Mouse (Mus musculus) lung, postnatal 0 days (tissue): ENCODE measurements around the gene Lcn10. TPM values are rescaled to one million over a fixed set of nuclear protein-coding genes. Genes with fewer than 3 reads are reported as not detected.

Source experiments
- ATAC-seq: fragments of 200-750 bp; cut with Nextera tagmentation; 2 replicates; pipeline ENCODE4 v1.8.0; 2017; ENCODE audit warnings: moderate library complexity
- DNase-seq: peaks from one replicate; pipeline ENCODE4 v3.0.0-alpha.2; 2016; ENCODE audit warnings: low spot score
- H3K27ac ChIP-seq: fragments of 300-500 bp; sonication (generic); 2 replicates; pipeline ENCODE4 v1.5.1; 2014; ENCODE audit warnings: antibody characterized with exemption, mild to moderate bottlenecking, low read length, mixed read lengths
- H3K27me3 ChIP-seq: fragments of 300-500 bp; sonication (generic); replicated peaks from 2 replicates; pipeline ENCODE4 v1.6.1; 2014; ENCODE audit warnings: low read length, mixed read lengths; ENCODE audit not compliant: insufficient read depth
- H3K36me3 ChIP-seq: fragments of 300-500 bp; sonication (generic); 2 replicates; pipeline ENCODE4 v1.6.1; 2014; ENCODE audit warnings: low read length, mixed read lengths; ENCODE audit not compliant: insufficient read depth
- H3K4me1 ChIP-seq: fragments of 300-500 bp; sonication (generic); 2 replicates; pipeline ENCODE4 v1.6.1; 2014; ENCODE audit warnings: antibody characterized with exemption, low read depth, low read length, mixed read lengths; ENCODE audit not compliant: insufficient read depth
- H3K4me2 ChIP-seq: fragments of 300-500 bp; sonication (generic); replicated peaks from 2 replicates; pipeline ENCODE4 v1.6.1; 2014; ENCODE audit warnings: low read depth, mild to moderate bottlenecking, low read length, moderate library complexity, mixed read lengths
- H3K4me3 ChIP-seq: fragments of 300-500 bp; sonication (generic); 2 replicates; pipeline ENCODE4 v1.5.1; 2014; ENCODE audit warnings: low read depth, low read length
- H3K9ac ChIP-seq: fragments of 300-500 bp; sonication (generic); replicated peaks from 2 replicates; pipeline ENCODE4 v1.6.1; 2014; ENCODE audit warnings: low read depth, mild to moderate bottlenecking
- H3K9me3 ChIP-seq: fragments of 300-500 bp; sonication (generic); 2 replicates; pipeline ENCODE4 v1.6.1; 2016; ENCODE audit warnings: low read length, mixed read lengths
- CTCF ChIP-seq: IDR thresholded peaks from 2 replicates; pipeline ENCODE4 v1.5.1; 2016; ENCODE audit warnings: antibody characterized with exemption, mild to moderate bottlenecking
- EP300 ChIP-seq: IDR thresholded peaks from 2 replicates; pipeline ENCODE4 v1.6.1; 2016; ENCODE audit warnings: antibody characterized with exemption, mild to moderate bottlenecking, control low read depth
- WGBS: fragments of 180-500 bp; shearing (Covaris S2); extraction: QIAGEN DNeasy Blood & Tissue Kit; methylation state at CpG from one replicate; pipeline ENCODE4 v1.1.7; 2014; 5-methylcytosine and 5-hydroxymethylcytosine counted together
- polyA plus RNA-seq: library from polyadenylated mRNA; unstranded; fragments of >200 nt; fragmentation: Nextera tagmentation; extraction: Ambion mirVana; gene quantifications from 2 replicates; pipeline ENCODE4 v1.2.1, GENCODE M21; 2015

The Lcn10 gene
- polyA plus RNA-seq, 1 experiment from 2014 or later, result not detected

- no peak for DNase-seq
- Histone ChIP-seq H3K36me3 (no peaks in the 10 kb centered on the region), H3K4me3 (no peak overlapping the region), H3K27me3 (no peaks in the 10 kb centered on the region), H3K9me3 (no peaks in the 10 kb centered on the region), H3K27ac (no peak overlapping the region), H3K9ac (no peak overlapping the region), H3K4me2 (no peak overlapping the region), H3K4me1 (no peaks in the 10 kb centered on the region)
- ATAC-seq, result no peak
- TF ChIP-seq EP300 (no peak), CTCF (no peak)
These were observed 34.7 kb downstream of the Lcn10 start for GRCm38 (mm10) chr2:25717222-25717621.

DNA sequence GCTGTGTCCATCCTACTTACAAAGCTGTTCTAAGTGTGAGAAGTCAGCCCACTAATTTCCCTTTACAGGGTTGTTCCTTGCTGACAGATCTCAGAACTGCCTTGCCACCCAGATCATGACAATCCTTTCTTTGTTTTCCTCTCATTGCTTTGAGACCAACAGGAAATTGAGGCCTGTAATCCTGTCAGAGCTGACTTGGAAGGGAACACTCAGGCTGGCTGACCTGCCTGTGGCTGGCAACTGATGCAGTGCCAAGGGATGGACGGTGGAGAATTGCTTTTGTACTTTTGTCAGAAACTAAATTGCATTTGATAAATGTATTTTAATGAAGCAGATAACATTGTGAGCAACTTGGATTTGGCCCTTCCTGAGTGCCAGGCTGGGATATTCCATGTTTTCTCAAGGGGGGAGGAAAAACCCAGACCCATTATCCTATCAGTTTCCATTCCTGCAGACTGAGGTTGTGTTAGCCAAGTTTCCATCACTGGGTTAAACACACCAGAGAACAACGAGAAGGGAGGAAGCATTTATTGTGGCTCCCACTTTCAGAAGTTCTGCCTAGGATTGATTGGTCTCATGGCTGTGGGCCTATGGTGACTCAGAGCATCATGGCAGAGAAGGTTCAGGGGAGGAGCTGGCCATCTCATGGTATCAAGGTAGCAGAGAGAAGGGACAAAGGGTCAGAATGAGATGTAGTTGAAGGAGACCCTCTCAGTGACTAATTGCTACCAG lies 50.8 kb downstream of the Lcn10 start:
- Histone ChIP-seq H3K4me2 (no peak overlapping the region), H3K27me3 (no peaks in the 10 kb centered on the region), H3K9ac (no peak overlapping the region), H3K4me3 (no peak overlapping the region), H3K9me3 (no peaks in the 10 kb centered on the region), H3K4me1 (no peaks in the 10 kb centered on the region), H3K27ac (no peak overlapping the region), H3K36me3 (no peaks in the 10 kb centered on the region)
- no peak for ATAC-seq
- no peak for TF ChIP-seq EP300
- TF ChIP-seq CTCF, result no peak
- 51% methylated on average over 2 of the region's 2 CpGs for WGBS
- DNase-seq, result no peak

Other genes starting within 250 kb of the Lcn10 start
- gene Clic3, start 225.9 kb upstream of the Lcn10 start, polyA plus RNA-seq, result 633 and 715 TPM in 2 replicates
- 67.4 and 68.9 TPM in 2 replicates for gene Paxx, start 221.6 kb upstream of the Lcn10 start, polyA plus RNA-seq
- 5.8 and 6.1 TPM in 2 replicates for gene Ptgds, start 212.7 kb upstream of the Lcn10 start, polyA plus RNA-seq
- gene Lcn12, start 188.8 kb upstream of the Lcn10 start, polyA plus RNA-seq, result not detected in 2 replicates
- 39.7 and 43.4 TPM in 2 replicates for gene Fbxw5, start 182.0 kb upstream of the Lcn10 start, polyA plus RNA-seq
- 2.6 and 3.2 TPM in 2 replicates for gene C8g, start 181.0 kb upstream of the Lcn10 start, polyA plus RNA-seq
- gene Traf2, start 135.8 kb upstream of the Lcn10 start, polyA plus RNA-seq, result 20.7 and 21.0 TPM in 2 replicates
- 297 and 329 TPM in 2 replicates for gene Edf1, start 124.9 kb upstream of the Lcn10 start, polyA plus RNA-seq
- gene Mamdc4, start 107.9 kb upstream of the Lcn10 start, polyA plus RNA-seq, result 0.31 and 1.2 TPM in 2 replicates
- 97.7 and 103 TPM in 2 replicates for gene Phpt1, start 107.5 kb upstream of the Lcn10 start, polyA plus RNA-seq
- 0.07 TPM in 1 of 2 replicates, not detected in the other for gene Ajm1, start 101.0 kb upstream of the Lcn10 start, polyA plus RNA-seq
- gene Rabl6, start 74.2 kb upstream of the Lcn10 start, polyA plus RNA-seq, result 34.7 and 41.2 TPM in 2 replicates
- 0.38 and 0.44 TPM in 2 replicates for gene Ccdc183, start 65.0 kb upstream of the Lcn10 start, polyA plus RNA-seq
- 26.0 and 29.9 TPM in 2 replicates for gene Tmem141, start 60.7 kb upstream of the Lcn10 start, polyA plus RNA-seq
- 2.5 and 2.8 TPM in 2 replicates for gene Fcna, start 54.7 kb upstream of the Lcn10 start, polyA plus RNA-seq
- not detected in 2 replicates for gene Lcn8, start 29.6 kb upstream of the Lcn10 start, polyA plus RNA-seq
- gene Lcn5, start 24.8 kb upstream of the Lcn10 start, polyA plus RNA-seq, result not detected in 2 replicates
- gene Lcn6, start 5.9 kb upstream of the Lcn10 start, polyA plus RNA-seq, result not detected in 2 replicates
- gene Obp2a, start 17.3 kb downstream of the Lcn10 start, polyA plus RNA-seq, result not detected in 2 replicates
- 57.8 and 58.7 TPM in 2 replicates for gene Bmyc, start 24.0 kb downstream of the Lcn10 start, polyA plus RNA-seq
- not detected in 2 replicates for gene Obp2b, start 54.3 kb downstream of the Lcn10 start, polyA plus RNA-seq
- not detected in 2 replicates for gene Lcn3, start 82.8 kb downstream of the Lcn10 start, polyA plus RNA-seq
- gene Lcn11, start 94.3 kb downstream of the Lcn10 start, polyA plus RNA-seq, result not detected in 2 replicates
- 0.51 and 0.95 TPM in 2 replicates for gene Gm13539, start 99.5 kb downstream of the Lcn10 start, polyA plus RNA-seq
- not detected in 2 replicates for gene Glt6d1, start 133.1 kb downstream of the Lcn10 start, polyA plus RNA-seq
- not detected in 2 replicates for gene Lcn9, start 140.4 kb downstream of the Lcn10 start, polyA plus RNA-seq
- not detected in 2 replicates for gene Sohlh1, start 164.5 kb downstream of the Lcn10 start, polyA plus RNA-seq
- gene Kcnt1, start 181.0 kb downstream of the Lcn10 start, polyA plus RNA-seq, result 0.17 and 0.21 TPM in 2 replicates